Mouse (Mus musculus) hindbrain, embryonic 14.5 days (tissue): ENCODE results near the gene Elmo1. TPM values are rescaled to one million over a fixed set of nuclear protein-coding genes. Genes with fewer than 3 reads are reported as not detected.

ENCODE experiments used
- ATAC-seq: fragments of 200-750 bp; cut with Nextera tagmentation; 2 replicates; pipeline ENCODE4 v1.8.0; 2017; ENCODE audit warnings: moderate number of reproducible peaks, mild to moderate bottlenecking, moderate TSS enrichment, moderate library complexity; ENCODE audit not compliant: low FRiP score
- DNase-seq: peaks from one replicate; pipeline ENCODE4 v3.0.0-alpha.2; 2015; ENCODE audit warnings: low spot score
- H3K27ac ChIP-seq: fragments of 300-500 bp; sonication (generic); 2 replicates; pipeline ENCODE4 v1.5.1; 2014; ENCODE audit warnings: mild to moderate bottlenecking, moderate library complexity
- H3K27me3 ChIP-seq: fragments of 300-500 bp; sonication (generic); 2 replicates; pipeline ENCODE4 v1.6.1; 2014; ENCODE audit warnings: mild to moderate bottlenecking, low read length, mixed read lengths; ENCODE audit not compliant: control insufficient read depth, insufficient read depth
- H3K36me3 ChIP-seq: fragments of 300-500 bp; sonication (generic); replicated peaks from 2 replicates; pipeline ENCODE4 v1.6.1; 2014; ENCODE audit not compliant: control insufficient read depth, insufficient read depth
- H3K4me1 ChIP-seq: fragments of 300-500 bp; sonication (generic); replicated peaks from 2 replicates; pipeline ENCODE4 v1.6.1; 2014; ENCODE audit warnings: antibody characterized with exemption, low read length, mixed read lengths; ENCODE audit not compliant: control insufficient read depth, insufficient read depth
- H3K4me2 ChIP-seq: fragments of 300-500 bp; sonication (generic); replicated peaks from 2 replicates; pipeline ENCODE4 v1.6.1; 2014; ENCODE audit warnings: mild to moderate bottlenecking, moderate library complexity
- H3K4me3 ChIP-seq: fragments of 300-500 bp; sonication (generic); replicated peaks from 2 replicates; pipeline ENCODE4 v1.5.1; 2014; ENCODE audit warnings: mild to moderate bottlenecking, low read length
- H3K9ac ChIP-seq: fragments of 300-500 bp; sonication (generic); 2 replicates; pipeline ENCODE4 v1.6.1; 2014
- H3K9me3 ChIP-seq: fragments of 300-500 bp; sonication (generic); 2 replicates; pipeline ENCODE4 v1.6.1; 2016; ENCODE audit warnings: low read length; ENCODE audit not compliant: control insufficient read depth
- WGBS: fragments of 180-500 bp; shearing (Covaris S2); extraction: QIAGEN DNeasy Blood & Tissue Kit; methylation state at CpG from one replicate; pipeline ENCODE4 v1.1.7; 2014; 5-methylcytosine and 5-hydroxymethylcytosine counted together
- polyA plus RNA-seq: library from polyadenylated mRNA; unstranded; fragments of >200 nt; fragmentation: Nextera tagmentation; extraction: Ambion mirVana; gene quantifications from 2 replicates; pipeline ENCODE4 v1.2.1, GENCODE M21; 2014

The Elmo1 gene
- polyA plus RNA-seq, 1 experiment from 2014 or later = 41.9 TPM

DNA sequence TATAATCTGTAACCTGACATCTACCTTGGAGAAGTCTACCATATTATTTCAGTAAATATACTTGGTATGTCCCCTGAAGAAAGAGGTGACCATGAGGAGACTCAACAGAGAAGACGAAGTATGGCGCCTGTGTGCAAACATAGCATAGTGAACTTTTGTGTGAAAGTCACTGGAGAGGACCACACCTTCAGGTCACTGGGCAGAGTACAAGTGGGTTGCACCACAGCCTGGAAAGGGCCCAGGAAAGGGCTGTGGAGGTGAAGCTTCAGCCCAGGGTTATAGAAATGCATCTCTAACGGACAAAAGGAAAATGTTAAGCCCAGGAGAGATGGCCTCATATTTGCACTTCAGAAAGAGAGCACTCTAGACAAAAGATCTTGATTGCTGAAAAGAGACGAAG is 420.6 kb downstream of the Elmo1 start:
- Histone ChIP-seq H3K36me3 (no peaks in the 10 kb centered on the region), H3K4me2 (no peak overlapping the region), H3K4me3 (no peak overlapping the region), H3K27ac (no peak overlapping the region), H3K9me3 (no peaks in the 10 kb centered on the region), H3K9ac (no peak overlapping the region), H3K4me1 (peaks cover 22% of the 10 kb centered on the region), H3K27me3 (no peaks in the 10 kb centered on the region)
- 94% methylated on average over 4 of the region's 4 CpGs for WGBS
- DNase-seq (no peak), ATAC-seq (no peak)

DNA sequence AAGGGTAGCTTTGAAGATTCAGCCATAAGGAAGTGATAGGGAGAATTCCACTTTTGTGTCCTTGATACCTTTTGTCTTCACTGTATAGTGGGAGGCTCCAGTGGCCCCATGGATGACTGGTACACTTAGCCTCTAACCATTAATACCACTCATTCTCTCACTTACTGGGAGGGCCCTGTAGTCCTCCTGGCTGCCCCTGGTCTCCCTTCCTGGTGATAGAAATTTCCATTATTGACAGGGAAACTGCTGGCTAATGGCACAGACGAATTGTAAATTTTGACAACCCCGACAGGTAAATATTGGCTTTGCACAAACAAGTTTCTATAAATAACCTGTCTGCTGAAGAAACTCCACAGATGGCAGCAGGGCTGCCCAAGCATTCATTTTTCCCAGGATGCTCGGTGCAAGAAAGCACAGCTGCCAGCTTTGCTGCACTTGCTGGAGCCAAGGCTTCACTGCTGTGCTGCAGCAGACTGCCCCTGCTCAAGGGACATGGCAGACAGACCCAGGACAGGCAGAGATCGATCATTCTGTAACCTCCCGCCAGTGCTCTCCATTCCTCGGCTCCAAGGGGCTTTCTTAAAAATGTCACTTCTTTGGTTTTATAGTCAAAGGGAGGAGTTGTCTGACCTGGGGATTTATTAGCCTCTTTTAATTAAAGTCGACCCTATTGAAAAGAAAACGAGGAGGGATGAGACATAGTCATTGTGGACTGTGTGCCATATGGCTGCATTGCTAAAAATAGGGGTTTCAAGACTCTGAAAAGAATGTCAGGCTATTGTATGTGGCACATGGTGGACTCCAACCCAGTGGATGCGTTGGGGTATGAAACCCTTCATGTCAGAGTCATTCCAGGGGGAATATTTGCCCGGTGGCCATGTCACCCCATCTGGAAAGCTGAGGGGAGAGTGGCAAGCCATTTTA is 422.2 kb downstream of the Elmo1 start:
- Histone ChIP-seq H3K27ac (no peak overlapping the region), H3K9ac (no peak overlapping the region), H3K9me3 (no peaks in the 10 kb centered on the region), H3K4me2 (no peak overlapping the region), H3K36me3 (no peaks in the 10 kb centered on the region), H3K27me3 (no peaks in the 10 kb centered on the region), H3K4me3 (no peak overlapping the region), H3K4me1 (peaks cover 16% of the 10 kb centered on the region)
- no peak for DNase-seq
- ATAC-seq = peak; percentile 46; the same call in 1 of the 2 replicates
- whole genome bisulfite sequencing = 33% methylated on average over 10 of the region's 10 CpGs

DNA sequence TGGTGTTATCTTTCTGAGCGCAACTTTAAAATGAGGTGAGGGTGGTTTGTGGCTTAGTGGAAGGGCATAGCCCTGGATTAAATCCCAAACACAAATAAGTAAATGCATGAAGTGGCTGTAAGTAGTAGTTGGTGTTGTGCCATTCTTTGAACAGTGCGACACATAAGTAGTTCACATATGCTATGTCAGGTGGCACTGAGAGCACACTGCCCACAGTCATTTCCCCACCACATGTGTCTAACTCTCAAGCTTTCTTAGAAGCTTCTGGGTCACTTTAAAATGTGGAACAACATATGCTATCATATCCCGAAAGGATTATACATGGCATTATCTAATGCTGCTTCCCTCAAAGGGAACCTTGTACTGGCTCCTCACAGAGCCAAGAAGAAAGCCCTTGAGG is 424.3 kb downstream of the Elmo1 start:
- 90% methylated on average over 3 of the region's 3 CpGs for WGBS

DNA sequence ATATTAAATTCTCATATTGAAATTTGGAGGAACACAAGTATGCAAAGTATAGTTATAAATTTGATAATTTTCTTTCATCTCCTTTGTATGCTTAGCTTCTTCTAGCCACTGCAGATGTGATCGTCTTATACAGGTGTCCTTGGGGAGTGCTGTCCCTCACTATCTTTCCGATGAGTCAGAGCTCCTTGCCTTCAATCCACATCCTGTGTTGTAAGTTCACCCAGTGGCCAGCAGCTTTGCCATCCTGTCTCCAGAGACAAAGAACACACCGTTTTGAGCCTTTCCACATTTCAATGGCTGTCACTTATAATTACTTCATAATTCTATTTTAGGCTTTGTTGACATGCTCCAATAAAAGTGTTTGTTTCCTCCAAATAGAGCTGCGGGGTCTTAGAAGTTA is 425.7 kb downstream of the Elmo1 start:
- Histone ChIP-seq H3K27me3 (no peaks in the 10 kb centered on the region), H3K27ac (no peak overlapping the region), H3K36me3 (no peaks in the 10 kb centered on the region), H3K4me3 (no peak overlapping the region), H3K4me1 (peaks cover 9% of the 10 kb centered on the region), H3K9me3 (no peaks in the 10 kb centered on the region), H3K4me2 (no peak overlapping the region), H3K9ac (no peak overlapping the region)
- 72% methylated on average over 4 of the region's 4 CpGs for WGBS
- DNase-seq (no peak), ATAC-seq (no peak)

More for the DNA sequence above, 424.3 kb downstream of the Elmo1 start:
- H3K27me3 ChIP-seq = no peaks in the 10 kb centered on the region
- ATAC-seq (no peak), DNase-seq (no peak)
- no peak overlapping the region for H3K9ac ChIP-seq
- no peak overlapping the region for H3K4me2 ChIP-seq
- H3K27ac ChIP-seq = no peak overlapping the region
- H3K4me1 ChIP-seq = peaks cover 9% of the 10 kb centered on the region
- no peaks in the 10 kb centered on the region for H3K9me3 ChIP-seq
- no peaks in the 10 kb centered on the region for H3K36me3 ChIP-seq
- no peak overlapping the region for H3K4me3 ChIP-seq

DNA sequence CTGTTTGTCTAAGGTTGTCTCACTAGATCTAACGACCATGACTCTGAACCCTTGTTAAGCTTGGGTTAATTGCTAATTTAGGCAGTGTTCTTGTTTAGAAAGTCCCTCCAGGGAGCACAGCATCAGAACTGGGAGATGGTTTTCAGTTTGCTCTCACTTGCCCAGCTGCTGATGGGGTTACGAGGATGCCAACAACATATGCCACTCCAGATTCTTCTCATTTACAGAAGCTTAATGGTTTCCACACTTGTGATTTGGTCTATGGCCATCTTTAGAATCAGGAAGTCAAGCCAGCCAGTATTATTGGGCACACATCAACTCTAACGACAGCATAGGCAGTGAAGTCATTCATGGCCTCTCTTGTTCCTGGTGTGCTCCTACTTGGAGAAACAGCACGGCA is 427.3 kb downstream of the Elmo1 start:
- H3K9ac ChIP-seq = no peak overlapping the region
- H3K4me1 ChIP-seq = peaks cover 5% of the 10 kb centered on the region
- DNase-seq = no peak
- WGBS = 67% methylated on average over 4 of the region's 4 CpGs
- no peak overlapping the region for H3K4me2 ChIP-seq
- H3K9me3 ChIP-seq = no peaks in the 10 kb centered on the region
- no peak for ATAC-seq
- H3K27me3 ChIP-seq = no peaks in the 10 kb centered on the region
- no peak overlapping the region for H3K4me3 ChIP-seq
- no peaks in the 10 kb centered on the region for H3K36me3 ChIP-seq
- no peak overlapping the region for H3K27ac ChIP-seq

DNA sequence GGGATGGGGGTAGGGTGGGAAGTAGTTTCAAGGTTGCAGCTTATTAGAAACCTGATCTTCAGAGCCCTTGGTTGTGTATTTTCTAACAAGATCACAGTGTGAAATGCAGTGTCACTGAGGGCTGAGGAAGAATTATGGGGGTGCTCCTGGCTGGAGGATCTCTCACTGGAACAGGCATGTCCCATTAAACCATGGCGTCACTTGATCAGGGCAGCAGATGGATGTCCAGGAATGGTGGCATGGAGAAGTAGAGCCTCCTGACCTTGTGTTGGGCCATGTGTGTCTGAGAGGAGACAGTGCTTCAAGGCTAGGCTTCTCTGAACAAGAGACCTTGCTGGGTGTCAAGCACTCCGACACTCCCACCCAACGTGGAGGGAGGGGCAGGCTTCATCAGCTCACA is 431.1 kb downstream of the Elmo1 start:
- no peaks in the 10 kb centered on the region for H3K27me3 ChIP-seq
- H3K9me3 ChIP-seq = no peaks in the 10 kb centered on the region
- H3K4me2 ChIP-seq = no peak overlapping the region
- no peak overlapping the region for H3K27ac ChIP-seq
- no peaks in the 10 kb centered on the region for H3K36me3 ChIP-seq
- WGBS = 93% methylated on average over 3 of the region's 3 CpGs
- H3K9ac ChIP-seq = no peak overlapping the region
- H3K4me1 ChIP-seq = peaks cover 12% of the 10 kb centered on the region
- DNase-seq (no peak), ATAC-seq (no peak)
- H3K4me3 ChIP-seq = no peak overlapping the region

DNA sequence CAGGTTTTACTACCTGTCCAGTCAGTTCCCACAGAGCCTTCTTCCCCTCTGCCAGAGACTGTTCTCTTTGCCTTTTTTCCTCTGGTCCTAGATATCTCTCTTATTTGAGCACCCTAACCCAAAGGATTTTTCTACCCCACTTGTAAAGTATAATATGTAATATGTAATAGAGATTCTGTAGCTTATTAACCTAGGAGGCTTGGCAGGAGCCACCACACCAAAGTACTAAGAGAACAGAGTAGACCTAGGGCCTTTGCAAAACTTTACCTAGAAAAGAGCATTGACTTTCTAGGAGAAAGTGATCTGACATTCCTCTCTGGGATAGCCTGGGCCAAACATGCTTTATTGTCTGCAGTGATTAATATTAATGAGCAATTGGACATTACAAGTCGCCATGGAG is 433.3 kb downstream of the Elmo1 start:
- Histone ChIP-seq H3K27me3 (no peaks in the 10 kb centered on the region), H3K4me1 (peaks cover 17% of the 10 kb centered on the region), H3K4me2 (no peak overlapping the region), H3K9ac (no peak overlapping the region), H3K4me3 (no peak overlapping the region), H3K9me3 (no peaks in the 10 kb centered on the region), H3K36me3 (no peaks in the 10 kb centered on the region), H3K27ac (no peak overlapping the region)
- no peak for ATAC-seq
- WGBS = 75% methylated on average over 1 of the region's 1 CpGs
- no peak for DNase-seq

DNA sequence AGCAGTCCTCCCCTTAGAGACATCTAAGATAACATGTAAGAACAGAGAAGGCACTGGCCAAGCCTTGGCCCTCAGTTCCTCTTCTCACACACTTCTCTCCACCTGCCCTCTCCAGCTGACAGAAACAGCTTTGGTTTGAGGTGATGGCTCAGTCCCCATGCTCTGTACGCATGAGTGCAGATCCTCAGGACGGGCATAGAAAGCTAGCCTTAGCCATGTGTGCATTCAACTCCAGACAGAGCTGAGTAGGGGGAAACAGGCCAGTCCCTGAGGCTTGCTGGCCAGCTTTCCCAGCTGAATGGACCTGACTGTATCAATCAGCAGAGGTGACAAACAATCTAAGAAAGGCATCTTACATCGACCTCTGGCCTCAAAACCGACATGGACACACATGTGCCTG is 435.4 kb downstream of the Elmo1 start:
- DNase-seq (no peak), ATAC-seq (no peak)
- no peaks in the 10 kb centered on the region for H3K36me3 ChIP-seq
- no peak overlapping the region for H3K4me3 ChIP-seq
- no peaks in the 10 kb centered on the region for H3K27me3 ChIP-seq
- H3K9ac ChIP-seq = no peak overlapping the region
- no peaks in the 10 kb centered on the region for H3K9me3 ChIP-seq
- peaks cover 17% of the 10 kb centered on the region for H3K4me1 ChIP-seq
- WGBS = 74% methylated on average over 4 of the region's 4 CpGs
- H3K4me2 ChIP-seq = no peak overlapping the region
- no peak overlapping the region for H3K27ac ChIP-seq

DNA sequence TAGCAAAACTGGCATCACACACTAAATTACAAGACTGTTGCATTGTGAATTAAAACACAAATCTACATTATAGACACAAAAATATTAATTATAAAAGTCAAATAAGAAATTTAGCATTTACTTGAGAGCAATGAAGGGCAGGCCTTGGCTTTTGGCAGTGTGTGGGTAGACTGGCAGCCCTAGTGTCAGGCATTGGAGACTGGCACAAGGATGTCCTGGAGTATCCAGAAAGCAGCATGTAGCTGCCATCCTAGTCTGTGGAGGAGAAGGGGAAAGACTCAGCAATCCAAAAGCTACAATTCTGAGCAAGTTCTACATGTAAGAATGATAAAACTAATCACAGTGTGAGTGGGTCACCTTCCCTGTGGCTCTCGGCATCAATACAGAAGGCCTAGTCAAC is 446.7 kb downstream of the Elmo1 start:
- no peak overlapping the region for H3K9ac ChIP-seq

More for the DNA sequence above, 446.7 kb downstream of the Elmo1 start:
- Histone ChIP-seq H3K4me2 (no peak overlapping the region), H3K36me3 (no peaks in the 10 kb centered on the region), H3K27me3 (no peaks in the 10 kb centered on the region), H3K27ac (no peak overlapping the region), H3K4me1 (no peaks in the 10 kb centered on the region), H3K4me3 (no peak overlapping the region), H3K9me3 (no peaks in the 10 kb centered on the region)
- ATAC-seq = no peak
- 93% methylated on average over 1 of the region's 1 CpGs for WGBS
- no peak for DNase-seq
